Mouse (Mus musculus) forebrain, embryonic 16.5 days (tissue): Measurements from ENCODE around the gene Spag5. TPM values are rescaled to one million over a fixed set of nuclear protein-coding genes. Genes with fewer than 3 reads are reported as not detected.

Experiments used
- ATAC-seq: fragments of 200-750 bp; cut with Nextera tagmentation; 2 replicates; pipeline ENCODE4 v1.8.0; 2017; ENCODE audit warnings: mild to moderate bottlenecking, moderate library complexity
- H3K27ac ChIP-seq: fragments of 300-500 bp; sonication (generic); 2 replicates; pipeline ENCODE4 v1.5.1; 2014; ENCODE audit warnings: low read length, control low read depth
- H3K27me3 ChIP-seq: fragments of 300-500 bp; sonication (generic); replicated peaks from 2 replicates; pipeline ENCODE4 v1.6.1; 2014; ENCODE audit warnings: low read length; ENCODE audit not compliant: control insufficient read depth, insufficient read depth
- H3K36me3 ChIP-seq: fragments of 300-500 bp; sonication (generic); 2 replicates; pipeline ENCODE4 v1.6.1; 2014; ENCODE audit not compliant: control insufficient read depth, insufficient read depth
- H3K4me1 ChIP-seq: fragments of 300-500 bp; sonication (generic); replicated peaks from 2 replicates; pipeline ENCODE4 v1.6.1; 2014; ENCODE audit warnings: low read length; ENCODE audit not compliant: control insufficient read depth, insufficient read depth
- H3K4me2 ChIP-seq: fragments of 300-500 bp; sonication (generic); 2 replicates; pipeline ENCODE4 v1.6.1; 2014; ENCODE audit warnings: mild to moderate bottlenecking, low read length, control low read depth
- H3K4me3 ChIP-seq: fragments of 300-500 bp; sonication (generic); replicated peaks from 2 replicates; pipeline ENCODE4 v1.5.1; 2014; ENCODE audit warnings: mild to moderate bottlenecking, low read length, control low read depth
- H3K9ac ChIP-seq: fragments of 300-500 bp; sonication (generic); replicated peaks from 2 replicates; pipeline ENCODE4 v1.6.1; 2014; ENCODE audit warnings: low read depth, low read length, control low read depth
- H3K9me3 ChIP-seq: fragments of 300-500 bp; sonication (generic); 2 replicates; pipeline ENCODE4 v1.6.1; 2016; ENCODE audit warnings: low read length; ENCODE audit not compliant: control insufficient read depth
- WGBS: fragments of 180-500 bp; shearing (Covaris S2); extraction: QIAGEN DNeasy Blood & Tissue Kit; methylation state at CpG from one replicate; pipeline ENCODE4 v1.1.7; 2014; 5-methylcytosine and 5-hydroxymethylcytosine counted together
- polyA plus RNA-seq: library from polyadenylated mRNA; unstranded; fragments of >200 nt; fragmentation: Nextera tagmentation; extraction: Ambion mirVana; gene quantifications from 2 replicates; pipeline ENCODE4 v1.2.1, GENCODE M21; 2015

Spag5 gene
- polyA plus RNA-seq, 1 experiment from 2014 or later, result 22.1 TPM

GRCm38 (mm10) chr11:78313662-78314061 is 12.3 kb downstream of the Spag5 start:
- 94% methylated on average over 2 of the region's 2 CpGs for WGBS
- Histone ChIP-seq H3K4me1 (no peaks in the 10 kb centered on the region), H3K4me2 (no peak overlapping the region), H3K9me3 (no peaks in the 10 kb centered on the region), H3K27me3 (no peaks in the 10 kb centered on the region), H3K9ac (no peak overlapping the region), H3K27ac (no peak overlapping the region), H3K4me3 (no peak overlapping the region), H3K36me3 (0 out of 2 replicates have a peak, but pooled peaks cover 6% of the 10 kb centered on the region)
- ATAC-seq, result no peak

GRCm38 (mm10) chr11:78318411-78318810 is 17.1 kb downstream of the Spag5 start:
- Histone ChIP-seq H3K27me3 (no peaks in the 10 kb centered on the region), H3K9ac (no peak overlapping the region), H3K4me2 (no peak overlapping the region), H3K27ac (no peak overlapping the region), H3K9me3 (no peaks in the 10 kb centered on the region), H3K4me3 (no peak overlapping the region), H3K36me3 (0 out of 2 replicates have a peak, but pooled peaks cover 6% of the 10 kb centered on the region), H3K4me1 (peaks cover 14% of the 10 kb centered on the region)
- no peak for ATAC-seq
- WGBS, result 36% methylated on average over 2 of the region's 2 CpGs

DNA sequence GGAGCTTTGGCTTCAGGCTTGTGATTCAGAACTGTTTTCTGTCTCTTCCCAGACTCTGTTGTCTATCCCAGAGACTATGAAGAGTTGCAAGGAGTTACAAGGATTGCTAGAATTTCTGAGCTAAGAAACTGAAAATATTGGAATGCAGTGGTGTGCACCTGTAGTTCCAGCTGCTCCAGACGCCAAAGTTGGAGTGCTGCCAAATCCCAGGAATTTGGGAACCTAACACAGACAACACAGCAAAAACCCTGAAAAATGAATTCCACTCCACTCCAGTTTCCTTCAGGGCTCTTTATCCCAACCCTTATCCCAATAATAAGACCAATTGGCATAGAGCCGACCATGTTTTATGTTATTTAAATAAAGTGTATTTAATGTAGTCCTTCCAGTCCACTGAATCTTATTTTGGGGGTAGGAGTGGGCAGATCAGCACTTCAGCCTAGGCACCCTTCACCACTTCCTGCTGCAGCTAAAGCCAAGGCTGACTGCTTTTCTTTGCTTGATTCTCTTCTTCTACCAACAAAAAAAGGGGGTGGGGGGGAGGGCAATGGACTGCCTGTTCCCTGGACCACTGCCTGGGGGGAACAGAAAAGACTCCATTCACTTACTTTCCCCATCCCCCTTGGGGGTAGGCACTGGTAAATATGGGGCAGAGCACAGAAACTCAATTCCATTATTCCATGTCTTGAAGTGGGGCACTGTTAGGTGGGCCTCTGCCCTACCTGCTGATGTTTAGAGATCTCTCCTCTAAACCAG is 20.9 kb downstream of the Spag5 start:
- H3K27ac ChIP-seq, result peak overlapping the region; percentile 68

GRCm38 (mm10) chr11:78322860-78323259 is 21.5 kb downstream of the Spag5 start, which contains the start of gene Aldoc:
TSS of gene Aldoc (plus strand) at chr11:78322968.
- Histone ChIP-seq H3K27me3 (no peaks in the 10 kb centered on the region), H3K4me2 (peak within 1 kb of the TSS; percentile 46), H3K9ac (0 out of 2 replicates have a peak within 1 kb of the TSS, but pooled peaks have one; percentile 7), H3K27ac (peak within 1 kb of the TSS; percentile 68), H3K36me3 (no peaks in the 10 kb centered on the region), H3K4me1 (peaks cover 20% of the 10 kb centered on the region), H3K4me3 (peak within 1 kb of the TSS; percentile 6), H3K9me3 (no peaks in the 10 kb centered on the region)
- 2% methylated on average over 15 of the region's 15 CpGs for WGBS
- peak; percentile 87 for ATAC-seq

More for the DNA sequence above, 20.9 kb downstream of the Spag5 start:
- peak; percentile 81 for ATAC-seq
- 13% methylated on average over 2 of the region's 2 CpGs for WGBS
- Histone ChIP-seq H3K36me3 (no peaks in the 10 kb centered on the region), H3K9me3 (no peaks in the 10 kb centered on the region), H3K4me3 (peak overlapping the region; percentile 6), H3K4me1 (peaks cover 20% of the 10 kb centered on the region), H3K9ac (no peak overlapping the region), H3K4me2 (peak overlapping the region; percentile 46), H3K27me3 (no peaks in the 10 kb centered on the region)

GRCm38 (mm10) chr11:78324000-78324785 is 22.9 kb downstream of the Spag5 start:
- H3K4me3 ChIP-seq, result peak overlapping the region; percentile 17
- peak overlapping the region; percentile 46 for H3K4me2 ChIP-seq
- no peak overlapping the region; the same call in 1 of the 2 replicates for H3K27ac ChIP-seq
- ATAC-seq, result no peak
- peaks cover 26% of the 10 kb centered on the region for H3K4me1 ChIP-seq
- no peaks in the 10 kb centered on the region for H3K36me3 ChIP-seq
- 55% methylated on average over 15 of the region's 15 CpGs for WGBS
- no peaks in the 10 kb centered on the region for H3K27me3 ChIP-seq
- no peaks in the 10 kb centered on the region for H3K9me3 ChIP-seq
- no peak overlapping the region for H3K9ac ChIP-seq

- Histone ChIP-seq H3K4me3 (0 out of 2 replicates have a peak overlapping the region, but pooled peaks have one; percentile 17), H3K4me2 (peak overlapping the region; percentile 46), H3K27me3 (no peaks in the 10 kb centered on the region), H3K36me3 (no peaks in the 10 kb centered on the region), H3K4me1 (peaks cover 31% of the 10 kb centered on the region), H3K9me3 (no peaks in the 10 kb centered on the region), H3K27ac (no peak overlapping the region), H3K9ac (no peak overlapping the region)
- WGBS, result 84% methylated on average over 12 of the region's 12 CpGs
- no peak for ATAC-seq
Measured at GRCm38 (mm10) chr11:78324965-78325364, 23.6 kb downstream of the Spag5 start.

- no peak overlapping the region for H3K4me2 ChIP-seq
- WGBS, result 90% methylated on average over 4 of the region's 4 CpGs
- peaks cover 27% of the 10 kb centered on the region for H3K4me1 ChIP-seq
- H3K36me3 ChIP-seq, result no peaks in the 10 kb centered on the region
- no peak overlapping the region for H3K27ac ChIP-seq
- no peak overlapping the region for H3K9ac ChIP-seq
- H3K9me3 ChIP-seq, result no peaks in the 10 kb centered on the region
- H3K27me3 ChIP-seq, result no peaks in the 10 kb centered on the region
- no peak for ATAC-seq
- no peak overlapping the region for H3K4me3 ChIP-seq
Measured at GRCm38 (mm10) chr11:78327215-78327614, 25.9 kb downstream of the Spag5 start.

GRCm38 (mm10) chr11:78327634-78328511 is 26.5 kb downstream of the Spag5 start, which contains the start of gene Pigs:
TSS of gene Pigs (plus strand) at chr11:78328415.
- WGBS, result 12% methylated on average over 37 of the region's 37 CpGs
- Histone ChIP-seq H3K27me3 (no peaks in the 10 kb centered on the region), H3K4me3 (peak within 1 kb of the TSS; percentile 82), H3K9me3 (no peaks in the 10 kb centered on the region), H3K4me2 (peak within 1 kb of the TSS; percentile 79), H3K9ac (peak within 1 kb of the TSS; percentile 87), H3K27ac (peak within 1 kb of the TSS; percentile 53), H3K4me1 (peaks cover 22% of the 10 kb centered on the region), H3K36me3 (no peaks in the 10 kb centered on the region)
- ATAC-seq, result peak; percentile 97
